Mouse (Mus musculus) forebrain, embryonic 13.5 days (tissue): ENCODE measurements at regions not wholly inside any gene's neighbourhood (a gene's known extent, or its start where the extent isn't known, plus 50 kb on each side); places are given as distances from the start of the nearest gene placed in this dataset.

Experiments
- ATAC-seq: fragments of 200-750 bp; cut with Nextera tagmentation; 2 replicates; pipeline ENCODE4 v1.8.0; 2017
- H3K27ac ChIP-seq: fragments of 300-500 bp; sonication (generic); 2 replicates; pipeline ENCODE4 v1.5.1; 2015; ENCODE audit warnings: inconsistent platforms, mild to moderate bottlenecking, moderate library complexity
- H3K27me3 ChIP-seq: fragments of 300-500 bp; sonication (generic); 2 replicates; pipeline ENCODE4 v1.6.1; 2015; ENCODE audit warnings: mild to moderate bottlenecking, inconsistent platforms
- H3K36me3 ChIP-seq: fragments of 300-500 bp; sonication (generic); 2 replicates; pipeline ENCODE4 v1.6.1; 2015; ENCODE audit warnings: mild to moderate bottlenecking, inconsistent platforms; ENCODE audit not compliant: poor library complexity, severe bottlenecking
- H3K4me1 ChIP-seq: fragments of 300-500 bp; sonication (generic); 2 replicates; pipeline ENCODE4 v1.6.1; 2015; ENCODE audit warnings: inconsistent platforms
- H3K4me2 ChIP-seq: fragments of 300-500 bp; sonication (generic); 2 replicates; pipeline ENCODE4 v1.6.1; 2015; ENCODE audit warnings: inconsistent platforms, mild to moderate bottlenecking, moderate library complexity
- H3K4me3 ChIP-seq: fragments of 300-500 bp; sonication (generic); 2 replicates; pipeline ENCODE4 v1.5.1; 2015; ENCODE audit warnings: mild to moderate bottlenecking, inconsistent platforms
- H3K9ac ChIP-seq: fragments of 300-500 bp; sonication (generic); 2 replicates; pipeline ENCODE4 v1.6.1; 2015; ENCODE audit warnings: mild to moderate bottlenecking, inconsistent platforms
- H3K9me3 ChIP-seq: fragments of 300-500 bp; sonication (generic); replicated peaks from 2 replicates; pipeline ENCODE4 v1.6.1; 2016; ENCODE audit warnings: inconsistent platforms
- WGBS: fragments of 180-500 bp; shearing (Covaris S2); methylation state at CpG from one replicate; pipeline ENCODE4 v1.1.7; 2015; 5-methylcytosine and 5-hydroxymethylcytosine counted together

DNA sequence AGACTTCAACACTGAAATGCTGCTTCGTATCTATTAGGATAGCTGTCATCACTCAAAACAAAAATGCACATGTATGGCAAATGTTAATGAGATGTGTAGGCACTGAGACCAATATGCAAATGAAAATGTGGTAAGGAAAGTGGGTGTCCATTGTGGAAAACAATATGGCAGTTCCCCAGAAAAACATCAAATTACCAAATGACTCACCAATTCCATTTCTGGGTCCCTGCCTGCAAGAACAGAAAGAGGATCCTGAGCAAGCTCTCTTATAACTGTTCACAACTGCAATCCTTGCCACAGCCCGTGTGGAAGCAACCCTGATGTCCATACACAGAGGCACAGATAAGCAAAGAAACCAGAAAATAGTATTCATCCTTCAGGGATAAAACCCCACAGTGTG is 442.0 kb downstream of the Defb40 start:
- Histone ChIP-seq H3K4me2 (no peak overlapping the region), H3K27me3 (no peaks in the 10 kb centered on the region), H3K36me3 (no peaks in the 10 kb centered on the region), H3K27ac (no peak overlapping the region), H3K4me1 (no peaks in the 10 kb centered on the region), H3K9me3 (no peaks in the 10 kb centered on the region), H3K9ac (no peak overlapping the region), H3K4me3 (no peak overlapping the region)
- no peak for ATAC-seq
- 76% methylated on average over 2 of the region's 2 CpGs for WGBS

GRCm38 (mm10) chr8:18528120-18528519 is 449.9 kb downstream of the Defb40 start:
- no peak overlapping the region for H3K9ac ChIP-seq
- H3K4me1 ChIP-seq, result no peaks in the 10 kb centered on the region
- no peaks in the 10 kb centered on the region for H3K27me3 ChIP-seq
- peak; percentile 16; the same call in 1 of the 2 replicates for ATAC-seq
- H3K27ac ChIP-seq, result no peak overlapping the region
- no peak overlapping the region for H3K4me2 ChIP-seq
- H3K4me3 ChIP-seq, result no peak overlapping the region
- 86% methylated on average over 6 of the region's 6 CpGs for WGBS
- H3K9me3 ChIP-seq, result no peaks in the 10 kb centered on the region
- H3K36me3 ChIP-seq, result no peaks in the 10 kb centered on the region

- H3K4me2 ChIP-seq, result no peak overlapping the region
- H3K9ac ChIP-seq, result no peak overlapping the region
- H3K4me3 ChIP-seq, result no peak overlapping the region
- no peaks in the 10 kb centered on the region for H3K27me3 ChIP-seq
- ATAC-seq, result no peak
- 65% methylated on average over 2 of the region's 2 CpGs for WGBS
- H3K27ac ChIP-seq, result no peak overlapping the region
- no peaks in the 10 kb centered on the region for H3K9me3 ChIP-seq
- H3K4me1 ChIP-seq, result no peaks in the 10 kb centered on the region
- H3K36me3 ChIP-seq, result no peaks in the 10 kb centered on the region
Measured at GRCm38 (mm10) chr8:18512409-18512808, 465.6 kb downstream of the Defb40 start.

GRCm38 (mm10) chr8:18506158-18507022 is 471.7 kb downstream of the Defb40 start:
- 80% methylated on average over 13 of the region's 13 CpGs for WGBS
- H3K4me2 ChIP-seq, result no peak overlapping the region
- no peaks in the 10 kb centered on the region for H3K27me3 ChIP-seq
- no peaks in the 10 kb centered on the region for H3K36me3 ChIP-seq
- H3K9me3 ChIP-seq, result no peaks in the 10 kb centered on the region
- H3K9ac ChIP-seq, result no peak overlapping the region
- ATAC-seq, result peak; percentile 57; the same call in 1 of the 2 replicates
- H3K4me3 ChIP-seq, result no peak overlapping the region
- no peak overlapping the region for H3K27ac ChIP-seq
- H3K4me1 ChIP-seq, result no peaks in the 10 kb centered on the region

- no peak overlapping the region for H3K4me2 ChIP-seq
- H3K4me3 ChIP-seq, result no peak overlapping the region
- no peak for ATAC-seq
- no peak overlapping the region for H3K27ac ChIP-seq
- H3K27me3 ChIP-seq, result no peaks in the 10 kb centered on the region
- H3K36me3 ChIP-seq, result no peaks in the 10 kb centered on the region
- no peaks in the 10 kb centered on the region for H3K9me3 ChIP-seq
- H3K4me1 ChIP-seq, result no peaks in the 10 kb centered on the region
- H3K9ac ChIP-seq, result no peak overlapping the region
- WGBS, result 88% methylated on average over 5 of the region's 5 CpGs
Measured at GRCm38 (mm10) chr8:18490620-18491019, 487.4 kb downstream of the Defb40 start.

DNA sequence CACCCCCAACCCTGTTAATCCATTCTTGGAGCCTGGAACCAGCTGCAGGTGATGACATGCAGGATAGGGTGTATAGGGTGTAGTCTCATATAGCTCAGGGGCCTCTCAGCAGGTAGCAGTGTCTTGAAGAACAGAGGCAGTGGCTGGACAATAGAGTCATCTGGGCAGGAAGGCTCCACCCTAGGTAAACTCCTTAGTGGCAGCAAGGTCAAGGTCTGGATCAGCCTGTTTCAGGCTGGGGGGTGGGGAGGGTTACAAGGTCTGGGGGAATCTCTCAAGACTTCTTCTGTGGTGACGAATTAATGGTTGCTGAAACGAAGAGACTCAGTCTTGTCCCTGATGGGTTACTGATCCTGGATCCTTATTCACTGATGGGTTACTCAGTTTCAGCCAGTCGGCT is 498.0 kb downstream of the Defb40 start:
- ATAC-seq, result no peak
- WGBS, result 83% methylated on average over 3 of the region's 3 CpGs

GRCm38 (mm10) chr8:18478166-18478565 is 499.9 kb downstream of the Defb40 start:
- 87% methylated on average over 4 of the region's 4 CpGs for WGBS

More for the DNA sequence above, 498.0 kb downstream of the Defb40 start:
- no peaks in the 10 kb centered on the region for H3K27me3 ChIP-seq
- H3K4me1 ChIP-seq, result no peaks in the 10 kb centered on the region
- no peak overlapping the region for H3K4me3 ChIP-seq
- no peaks in the 10 kb centered on the region for H3K36me3 ChIP-seq
- H3K27ac ChIP-seq, result no peak overlapping the region
- H3K4me2 ChIP-seq, result no peak overlapping the region
- no peaks in the 10 kb centered on the region for H3K9me3 ChIP-seq
- H3K9ac ChIP-seq, result no peak overlapping the region

DNA sequence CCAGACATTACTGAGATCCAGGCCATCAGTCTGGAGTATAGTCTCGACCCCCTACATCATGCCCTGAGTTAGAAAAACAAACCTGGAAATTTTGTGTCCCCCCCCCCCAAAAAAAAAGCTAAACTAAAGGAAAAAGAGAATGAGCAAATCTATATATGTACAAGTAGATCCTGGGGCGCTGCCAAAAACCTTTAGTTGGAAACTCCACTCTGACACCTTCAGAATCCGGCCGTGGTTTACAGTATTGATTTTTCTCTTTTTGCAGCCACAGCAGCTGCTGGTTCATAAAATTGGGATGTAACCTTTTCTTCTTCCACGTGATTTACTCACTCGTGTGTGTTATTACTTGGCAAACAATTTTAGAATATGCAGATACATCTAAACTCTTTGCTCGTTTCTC is 510.5 kb downstream of the Defb40 start:
- Histone ChIP-seq H3K4me3 (no peak overlapping the region), H3K4me2 (no peak overlapping the region), H3K4me1 (no peaks in the 10 kb centered on the region), H3K9me3 (no peaks in the 10 kb centered on the region), H3K27ac (no peak overlapping the region), H3K9ac (no peak overlapping the region), H3K36me3 (no peaks in the 10 kb centered on the region), H3K27me3 (no peaks in the 10 kb centered on the region)
- 83% methylated on average over 7 of the region's 7 CpGs for WGBS
- ATAC-seq, result no peak

More at GRCm38 (mm10) chr8:18478166-18478565, 499.9 kb downstream of the Defb40 start:
- Histone ChIP-seq H3K36me3 (no peaks in the 10 kb centered on the region), H3K9ac (no peak overlapping the region), H3K4me1 (no peaks in the 10 kb centered on the region), H3K4me2 (no peak overlapping the region), H3K9me3 (no peaks in the 10 kb centered on the region), H3K27me3 (no peaks in the 10 kb centered on the region), H3K27ac (no peak overlapping the region), H3K4me3 (no peak overlapping the region)
- no peak for ATAC-seq

DNA sequence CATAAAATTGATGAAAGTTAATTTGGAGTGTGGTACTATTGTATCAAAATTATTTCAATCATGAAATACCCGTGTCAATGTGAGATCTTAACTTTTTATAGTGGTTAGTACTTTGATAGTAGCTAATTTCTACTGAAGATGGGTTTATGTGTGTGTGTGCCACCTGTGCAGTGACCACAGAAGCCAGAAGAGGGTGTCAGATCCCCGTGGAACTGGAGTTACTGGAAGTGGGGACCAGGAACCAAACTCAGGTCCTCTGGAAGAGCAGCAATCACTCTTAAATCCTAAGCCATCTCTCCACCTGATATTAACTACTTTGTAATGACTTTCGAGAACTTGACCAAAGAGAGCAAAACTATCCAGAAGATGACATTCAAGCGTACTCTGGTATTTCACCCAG is 517.4 kb downstream of the Defb40 start:
- no peaks in the 10 kb centered on the region for H3K9me3 ChIP-seq
- no peaks in the 10 kb centered on the region for H3K4me1 ChIP-seq
- WGBS, result 85% methylated on average over 4 of the region's 4 CpGs
- no peaks in the 10 kb centered on the region for H3K27me3 ChIP-seq
- no peak overlapping the region for H3K27ac ChIP-seq
- no peak for ATAC-seq
- no peak overlapping the region for H3K4me2 ChIP-seq
- no peak overlapping the region for H3K9ac ChIP-seq
- no peak overlapping the region for H3K4me3 ChIP-seq
- no peaks in the 10 kb centered on the region for H3K36me3 ChIP-seq

DNA sequence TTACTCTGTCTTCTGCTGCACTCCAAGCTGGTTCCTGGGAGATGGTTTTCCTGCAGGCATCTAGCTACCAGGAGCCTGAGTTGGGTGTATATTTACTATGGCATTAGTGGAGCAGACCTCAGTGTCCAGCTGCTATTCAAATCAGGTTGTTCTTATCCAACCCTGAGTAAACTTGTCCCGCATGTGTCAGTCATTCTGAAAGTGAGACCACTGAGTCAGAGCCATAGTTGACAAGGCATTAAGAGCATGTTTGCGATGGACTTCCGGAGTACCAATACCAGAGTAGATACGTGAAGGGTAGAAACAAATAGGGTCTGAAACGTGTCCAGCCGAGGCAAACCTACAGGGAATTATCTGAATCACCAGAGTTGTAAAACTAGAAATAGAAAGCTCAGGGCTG is 520.6 kb downstream of the Defb40 start:
- Histone ChIP-seq H3K4me2 (no peak overlapping the region), H3K36me3 (no peaks in the 10 kb centered on the region), H3K4me1 (no peaks in the 10 kb centered on the region), H3K27ac (no peak overlapping the region), H3K27me3 (no peaks in the 10 kb centered on the region), H3K9ac (no peak overlapping the region), H3K9me3 (no peaks in the 10 kb centered on the region), H3K4me3 (no peak overlapping the region)
- WGBS, result 93% methylated on average over 6 of the region's 6 CpGs
- no peak for ATAC-seq

GRCm38 (mm10) chr8:18449015-18449414 is 529.0 kb downstream of the Defb40 start:
- H3K9ac ChIP-seq, result no peak overlapping the region
- no peak overlapping the region for H3K4me2 ChIP-seq
- 67% methylated on average over 3 of the region's 3 CpGs for WGBS
- ATAC-seq, result no peak
- H3K9me3 ChIP-seq, result no peaks in the 10 kb centered on the region
- H3K27ac ChIP-seq, result no peak overlapping the region
- H3K4me1 ChIP-seq, result no peaks in the 10 kb centered on the region
- no peaks in the 10 kb centered on the region for H3K36me3 ChIP-seq
- no peak overlapping the region for H3K4me3 ChIP-seq
- no peaks in the 10 kb centered on the region for H3K27me3 ChIP-seq

GRCm38 (mm10) chr8:18442212-18442611 is 535.8 kb downstream of the Defb40 start:
- Histone ChIP-seq H3K4me2 (no peak overlapping the region), H3K27me3 (no peaks in the 10 kb centered on the region), H3K36me3 (no peaks in the 10 kb centered on the region), H3K4me1 (no peaks in the 10 kb centered on the region), H3K9ac (no peak overlapping the region), H3K9me3 (no peaks in the 10 kb centered on the region), H3K27ac (no peak overlapping the region), H3K4me3 (no peak overlapping the region)
- no peak for ATAC-seq
- 62% methylated on average over 3 of the region's 3 CpGs for WGBS

- H3K27me3 ChIP-seq, result no peaks in the 10 kb centered on the region
- no peak overlapping the region for H3K4me3 ChIP-seq
- WGBS, result 79% methylated on average over 5 of the region's 5 CpGs
- H3K4me1 ChIP-seq, result no peaks in the 10 kb centered on the region
- no peak overlapping the region for H3K27ac ChIP-seq
- H3K4me2 ChIP-seq, result no peak overlapping the region
- no peaks in the 10 kb centered on the region for H3K9me3 ChIP-seq
- H3K36me3 ChIP-seq, result no peaks in the 10 kb centered on the region
- no peak for ATAC-seq
- H3K9ac ChIP-seq, result no peak overlapping the region
Measured at GRCm38 (mm10) chr8:18422846-18423245, 555.2 kb downstream of the Defb40 start.
